Mouse (Mus musculus) embryonic facial prominence, embryonic 11.5 days (tissue): ENCODE data around the gene Kng2. TPM values are rescaled to one million over a fixed set of nuclear protein-coding genes. Genes with fewer than 3 reads are reported as not detected.
A peak's percentile ranks its signal among the peaks of the same experiment; 100 is the strongest.
"Not testable (repeated sequence)": the region's sequence is repeated elsewhere in the genome, so short reads cannot be mapped to it uniquely, and the experiment has no call there.

Experiments
- ATAC-seq: fragments of 200-750 bp; cut with Nextera tagmentation; replicated peaks from 2 replicates; pipeline ENCODE4 v1.8.0; 2017; ENCODE audit warnings: low read depth; ENCODE audit not compliant: insufficient number of reproducible peaks, low FRiP score, low TSS enrichment
- DNase-seq: peaks from one replicate; pipeline ENCODE4 v3.0.0-alpha.2; 2015; ENCODE audit warnings: low spot score
- H3K27ac ChIP-seq: fragments of 300-500 bp; sonication (generic); replicated peaks from 2 replicates; pipeline ENCODE4 v1.5.1; 2014; ENCODE audit warnings: mild to moderate bottlenecking, low read depth, low read length, control low read depth
- H3K27me3 ChIP-seq: fragments of 300-500 bp; sonication (generic); 2 replicates; pipeline ENCODE4 v1.6.1; 2014; ENCODE audit warnings: mild to moderate bottlenecking, low read length, moderate library complexity, mixed read lengths; ENCODE audit not compliant: control insufficient read depth, insufficient read depth
- H3K36me3 ChIP-seq: fragments of 300-500 bp; sonication (generic); replicated peaks from 2 replicates; pipeline ENCODE4 v1.6.1; 2014; ENCODE audit warnings: low read depth, mild to moderate bottlenecking, low read length, moderate library complexity, mixed read lengths; ENCODE audit not compliant: control insufficient read depth, insufficient read depth
- H3K4me1 ChIP-seq: fragments of 300-500 bp; sonication (generic); 2 replicates; pipeline ENCODE4 v1.6.1; 2014; ENCODE audit warnings: low read length, mixed read lengths; ENCODE audit not compliant: control insufficient read depth, insufficient read depth
- H3K4me2 ChIP-seq: fragments of 300-500 bp; sonication (generic); 2 replicates; pipeline ENCODE4 v1.6.1; 2014; ENCODE audit warnings: low read depth, mild to moderate bottlenecking, control low read depth, low read length, moderate library complexity
- H3K4me3 ChIP-seq: fragments of 300-500 bp; sonication (generic); 2 replicates; pipeline ENCODE4 v1.5.1; 2014; ENCODE audit warnings: low read depth, low read length, control low read depth
- H3K9ac ChIP-seq: fragments of 300-500 bp; sonication (generic); replicated peaks from 2 replicates; pipeline ENCODE4 v1.6.1; 2014; ENCODE audit warnings: mild to moderate bottlenecking, control low read depth, low read length
- H3K9me3 ChIP-seq: fragments of 300-500 bp; sonication (generic); replicated peaks from 2 replicates; pipeline ENCODE4 v1.6.1; 2016; ENCODE audit warnings: mild to moderate bottlenecking, low read length, inconsistent platforms, mixed read lengths; ENCODE audit not compliant: control insufficient read depth
- WGBS: fragments of 180-500 bp; shearing (Covaris S2); extraction: QIAGEN DNeasy Blood & Tissue Kit; methylation state at CpG from one replicate; pipeline ENCODE4 v1.1.7; 2014; 5-methylcytosine and 5-hydroxymethylcytosine counted together
- polyA plus RNA-seq: library from polyadenylated mRNA; unstranded; fragments of >200 nt; fragmentation: Nextera tagmentation; extraction: Ambion mirVana; gene quantifications from 2 replicates; pipeline ENCODE4 v1.2.1, GENCODE M21; 2014

Kng2 gene
- polyA plus RNA-seq, 1 experiment from 2014 or later = not detected

GRCm38 (mm10) chr16:23013786-23014185 lies 15.5 kb downstream of the Kng2 start:
- peak; percentile 19 for DNase-seq
- H3K9ac ChIP-seq, H3K27ac ChIP-seq, H3K9me3 ChIP-seq, H3K4me2 ChIP-seq, H3K4me3 ChIP-seq, H3K36me3 ChIP-seq, ATAC-seq, H3K4me1 ChIP-seq, H3K27me3 ChIP-seq: not testable (repeated sequence)
- WGBS = 64% methylated on average over 2 of the region's 2 CpGs

GRCm38 (mm10) chr16:22996951-22997350 lies 32.3 kb downstream of the Kng2 start:
- H3K27me3 ChIP-seq, H3K36me3 ChIP-seq, H3K9me3 ChIP-seq, H3K4me1 ChIP-seq, H3K27ac ChIP-seq, H3K9ac ChIP-seq, H3K4me3 ChIP-seq, H3K4me2 ChIP-seq, ATAC-seq, DNase-seq: not testable (repeated sequence)
- 87% methylated on average over 3 of the region's 3 CpGs for WGBS

DNA sequence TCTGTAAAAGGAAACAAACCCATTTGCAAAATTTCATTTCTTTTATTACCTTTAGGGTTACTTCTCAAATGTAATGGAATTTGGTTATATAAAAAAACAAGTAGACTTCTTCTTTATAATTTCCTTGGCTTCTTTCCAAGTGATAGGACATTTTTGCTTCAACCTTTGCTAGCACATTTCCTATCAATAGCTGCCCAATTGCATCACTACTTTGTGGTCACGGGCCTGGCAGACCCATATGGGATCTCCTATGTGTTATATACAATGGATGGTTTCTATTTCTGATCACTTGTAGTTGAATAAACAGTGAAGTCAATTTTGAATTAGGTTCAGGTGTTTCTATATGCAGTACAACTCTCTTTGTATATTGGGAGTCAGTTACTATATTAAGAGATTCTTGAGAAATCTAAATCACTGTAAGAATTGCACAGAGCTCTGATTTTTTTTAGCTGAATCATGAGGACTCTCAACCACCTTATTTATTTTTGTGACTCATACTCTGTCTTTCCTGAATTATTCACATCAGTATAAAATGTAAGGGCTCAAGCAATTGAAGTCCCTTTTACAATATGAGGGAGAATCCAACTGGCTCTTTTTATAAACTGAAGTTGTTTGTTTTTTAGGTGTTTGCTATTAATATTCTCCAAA lies 61.8 kb downstream of the Kng2 start:
- Histone ChIP-seq H3K4me1 (no peaks in the 10 kb centered on the region), H3K9ac (no peak overlapping the region)
- no peak for DNase-seq

DNA sequence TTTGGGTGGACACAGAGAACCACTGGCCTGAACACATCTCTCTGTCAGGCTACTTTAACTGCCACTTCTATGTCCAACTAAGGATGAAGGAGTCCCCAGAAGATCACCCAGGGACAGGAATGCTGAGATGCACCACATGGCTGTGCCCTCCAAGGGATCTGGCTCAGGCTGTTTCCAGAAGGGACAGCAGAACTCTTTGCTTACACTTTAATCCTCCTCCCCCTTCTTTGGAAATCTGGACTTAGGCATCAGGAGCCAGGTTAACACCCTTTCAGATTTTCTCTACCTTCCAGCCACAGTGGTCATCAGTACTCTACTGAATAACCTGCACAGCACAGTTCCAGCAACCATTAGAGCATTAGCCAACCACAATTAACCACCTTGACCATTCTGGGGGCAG lies 66.0 kb downstream of the Kng2 start:
- Histone ChIP-seq H3K4me1 (no peaks in the 10 kb centered on the region), H3K9me3 (no peaks in the 10 kb centered on the region), H3K36me3 (no peaks in the 10 kb centered on the region), H3K4me3 (no peak overlapping the region), H3K27ac (no peak overlapping the region), H3K4me2 (no peak overlapping the region), H3K9ac (no peak overlapping the region), H3K27me3 (no peaks in the 10 kb centered on the region)
- DNase-seq = no peak
- ATAC-seq = no peak

More for the DNA sequence above, 61.8 kb downstream of the Kng2 start:
- no peaks in the 10 kb centered on the region for H3K27me3 ChIP-seq
- ATAC-seq = no peak
- no peak overlapping the region for H3K27ac ChIP-seq
- H3K36me3 ChIP-seq = no peaks in the 10 kb centered on the region
- H3K4me3 ChIP-seq = no peak overlapping the region
- WGBS = 69% methylated on average over 1 of the region's 1 CpGs
- H3K9me3 ChIP-seq = no peaks in the 10 kb centered on the region
- H3K4me2 ChIP-seq = no peak overlapping the region

- 81% methylated on average over 5 of the region's 5 CpGs for WGBS
- ATAC-seq (no peak), DNase-seq (no peak)
- no peak overlapping the region for H3K4me2 ChIP-seq
- H3K36me3 ChIP-seq = no peaks in the 10 kb centered on the region
- H3K27ac ChIP-seq = no peak overlapping the region
- H3K27me3 ChIP-seq = no peaks in the 10 kb centered on the region
- H3K4me1 ChIP-seq = no peaks in the 10 kb centered on the region
- H3K9me3 ChIP-seq = no peaks in the 10 kb centered on the region
- H3K9ac ChIP-seq = no peak overlapping the region
- no peak overlapping the region for H3K4me3 ChIP-seq
Measured at GRCm38 (mm10) chr16:22962256-22962655, 67.0 kb downstream of the Kng2 start.

GRCm38 (mm10) chr16:22961073-22961472 lies 68.2 kb downstream of the Kng2 start:
- H3K27me3 ChIP-seq = no peaks in the 10 kb centered on the region
- no peaks in the 10 kb centered on the region for H3K9me3 ChIP-seq
- H3K4me3 ChIP-seq = no peak overlapping the region
- no peak for DNase-seq
- no peak overlapping the region for H3K27ac ChIP-seq
- 88% methylated on average over 8 of the region's 8 CpGs for WGBS
- H3K4me2 ChIP-seq = no peak overlapping the region
- ATAC-seq = no peak
- no peaks in the 10 kb centered on the region for H3K4me1 ChIP-seq
- no peak overlapping the region for H3K9ac ChIP-seq
- H3K36me3 ChIP-seq = no peaks in the 10 kb centered on the region

DNA sequence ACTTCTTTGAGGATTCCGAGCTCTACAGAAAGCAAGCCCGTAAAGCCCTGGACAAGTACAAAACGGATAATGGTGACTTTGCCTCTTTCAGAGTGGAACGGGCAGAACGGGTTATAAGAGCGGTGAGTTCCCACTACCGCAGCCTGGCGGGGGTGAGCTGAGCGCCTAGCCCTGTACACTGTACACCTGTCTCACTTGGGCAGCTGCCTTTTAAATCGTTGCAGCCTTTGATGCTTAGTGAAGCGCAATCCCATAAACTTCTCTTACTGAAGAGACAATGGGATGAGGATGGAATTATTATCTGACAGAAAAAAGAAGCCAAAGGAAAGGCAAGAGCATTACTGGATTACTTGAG lies 73.2 kb downstream of the Kng2 start:
- Histone ChIP-seq H3K36me3 (no peaks in the 10 kb centered on the region), H3K4me1 (no peaks in the 10 kb centered on the region), H3K9ac (no peak overlapping the region), H3K27me3 (no peaks in the 10 kb centered on the region), H3K4me3 (no peak overlapping the region), H3K4me2 (no peak overlapping the region), H3K27ac (no peak overlapping the region), H3K9me3 (no peaks in the 10 kb centered on the region)
- DNase-seq = peak; percentile 16
- 70% methylated on average over 11 of the region's 11 CpGs for WGBS
- ATAC-seq = no peak

- Histone ChIP-seq H3K27me3 (no peaks in the 10 kb centered on the region), H3K4me1 (no peaks in the 10 kb centered on the region), H3K9ac (no peak overlapping the region), H3K27ac (no peak overlapping the region), H3K9me3 (no peaks in the 10 kb centered on the region), H3K4me2 (no peak overlapping the region), H3K36me3 (no peaks in the 10 kb centered on the region), H3K4me3 (no peak overlapping the region)
- WGBS = 49% methylated on average over 13 of the region's 13 CpGs
- ATAC-seq (0 out of 2 replicates have a peak, but pooled peaks have one; percentile 52), DNase-seq (peak; percentile 61)
Measured at GRCm38 (mm10) chr16:22955397-22956084, 73.7 kb downstream of the Kng2 start.
